Mouse (Mus musculus): ENCODE measurements at regions not wholly inside any gene's neighbourhood (a gene's known extent, or its start where the extent isn't known, plus 50 kb on each side); places are given as distances from the start of the nearest gene placed in this dataset.

- 66% methylated on average over 7 of the region's 7 CpGs for WGBS (ENCODE audit: insufficient replicate concordance)
- DNase-seq (no peak), ATAC-seq (no peak)
- no peak for TF ChIP-seq CTCF (IDR thresholded peaks at IDR 0.05; ENCODE audit: low read depth)
- no peak for TF ChIP-seq EP300 (IDR thresholded peaks at IDR 0.05; ENCODE audit: low read depth)
- Histone ChIP-seq H3K4me1 (ENCODE audit: insufficient read depth) (no peaks in the 10 kb centered on the region), H3K27me3 (ENCODE audit: insufficient read depth, low read length) (no peaks in the 10 kb centered on the region), H3K4me3 (ENCODE audit: low read depth, low read length) (no peak overlapping the region), H3K9me3 (ENCODE audit: low read length) (no peaks in the 10 kb centered on the region), H3K36me3 (replicated peaks; ENCODE audit: insufficient read depth, low read length) (no peaks in the 10 kb centered on the region), H3K27ac (ENCODE audit: low read depth) (no peak overlapping the region), H3K4me2 (ENCODE audit: low read depth, low read length) (no peak overlapping the region), H3K9ac (replicated peaks) (no peak overlapping the region)
Observed at GRCm38 (mm10) chr3:105375820-105376219, 76.3 kb upstream of the Kcnd3 start.

DNA sequence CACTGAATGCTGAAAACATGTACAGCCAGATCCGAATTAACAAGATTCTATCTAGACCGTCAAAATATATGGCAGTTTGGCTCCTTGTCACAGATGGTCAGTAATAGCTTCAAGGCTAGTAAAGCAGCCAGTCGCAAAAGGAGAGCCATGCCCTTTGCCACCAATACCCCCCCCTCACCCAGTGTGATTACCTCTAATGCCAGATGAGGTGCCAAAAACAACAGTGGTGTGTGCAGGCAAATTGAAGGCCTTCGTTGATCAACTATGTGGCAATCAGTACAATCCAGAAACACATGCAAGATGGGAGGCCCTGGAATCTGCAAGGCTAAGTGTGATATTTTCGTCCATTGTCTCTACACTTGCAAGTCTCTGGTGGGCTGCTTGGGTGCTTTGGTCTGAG is 75.8 kb upstream of the Kcnd3 start:
- TF ChIP-seq CTCF (IDR thresholded peaks at IDR 0.05; ENCODE audit: low read depth): no peak
- no peak for TF ChIP-seq EP300 (IDR thresholded peaks at IDR 0.05; ENCODE audit: low read depth)
- Histone ChIP-seq H3K27me3 (ENCODE audit: insufficient read depth, low read length) (no peaks in the 10 kb centered on the region), H3K27ac (ENCODE audit: low read depth) (no peak overlapping the region), H3K4me1 (ENCODE audit: insufficient read depth) (no peaks in the 10 kb centered on the region), H3K36me3 (replicated peaks; ENCODE audit: insufficient read depth, low read length) (no peaks in the 10 kb centered on the region), H3K9me3 (ENCODE audit: low read length) (no peaks in the 10 kb centered on the region), H3K4me3 (ENCODE audit: low read depth, low read length) (no peak overlapping the region), H3K9ac (replicated peaks) (no peak overlapping the region), H3K4me2 (ENCODE audit: low read depth, low read length) (no peak overlapping the region)
- ATAC-seq: no peak
- WGBS (ENCODE audit: insufficient replicate concordance): 73% methylated on average over 5 of the region's 5 CpGs
- no peak for DNase-seq

DNA sequence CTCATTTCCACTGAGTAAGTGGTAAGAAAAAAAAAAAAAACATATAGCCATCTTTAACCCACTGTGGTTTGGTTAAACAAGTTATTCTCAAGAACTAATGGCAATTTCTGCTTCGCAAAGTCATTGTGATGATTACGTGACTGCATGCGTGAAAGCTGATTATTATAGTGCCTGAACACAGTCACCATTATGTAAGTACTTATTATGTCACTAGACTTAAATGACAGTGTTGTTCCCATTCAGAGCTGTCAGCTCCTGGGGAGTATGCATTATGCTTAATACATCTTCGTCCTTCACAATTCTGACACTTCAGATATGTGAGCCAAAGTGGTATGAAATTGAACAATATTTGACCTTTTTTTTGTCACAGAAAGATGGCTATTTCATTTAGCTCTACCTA is 71.3 kb upstream of the Kcnd3 start:
- no peak for ATAC-seq
- no peak overlapping the region for H3K4me3 ChIP-seq (ENCODE audit: low read depth, low read length)
- DNase-seq: no peak
- H3K27me3 ChIP-seq (ENCODE audit: insufficient read depth, low read length): no peaks in the 10 kb centered on the region
- H3K4me2 ChIP-seq (ENCODE audit: low read depth, low read length): no peak overlapping the region
- TF ChIP-seq CTCF (IDR thresholded peaks at IDR 0.05; ENCODE audit: low read depth) (no peak), EP300 (IDR thresholded peaks at IDR 0.05; ENCODE audit: low read depth) (no peak)
- no peak overlapping the region for H3K27ac ChIP-seq (ENCODE audit: low read depth)
- H3K36me3 ChIP-seq (replicated peaks; ENCODE audit: insufficient read depth, low read length): no peaks in the 10 kb centered on the region
- no peaks in the 10 kb centered on the region for H3K4me1 ChIP-seq (ENCODE audit: insufficient read depth)
- no peaks in the 10 kb centered on the region for H3K9me3 ChIP-seq (ENCODE audit: low read length)
- 83% methylated on average over 4 of the region's 4 CpGs for WGBS (ENCODE audit: insufficient replicate concordance)
- no peak overlapping the region for H3K9ac ChIP-seq (replicated peaks)

GRCm38 (mm10) chr3:105392611-105393514 is 59.3 kb upstream of the Kcnd3 start:
- H3K4me3 ChIP-seq (ENCODE audit: low read depth, low read length): no peak overlapping the region
- TF ChIP-seq CTCF (IDR thresholded peaks at IDR 0.05; ENCODE audit: low read depth): no peak
- no peak for TF ChIP-seq EP300 (IDR thresholded peaks at IDR 0.05; ENCODE audit: low read depth)
- no peak overlapping the region for H3K27ac ChIP-seq (ENCODE audit: low read depth)
- H3K4me2 ChIP-seq (ENCODE audit: low read depth, low read length): no peak overlapping the region
- no peaks in the 10 kb centered on the region for H3K36me3 ChIP-seq (replicated peaks; ENCODE audit: insufficient read depth, low read length)
- no peaks in the 10 kb centered on the region for H3K27me3 ChIP-seq (ENCODE audit: insufficient read depth, low read length)
- WGBS (ENCODE audit: insufficient replicate concordance): 47% methylated on average over 8 of the region's 8 CpGs
- no peak overlapping the region for H3K9ac ChIP-seq (replicated peaks)
- H3K9me3 ChIP-seq (ENCODE audit: low read length): no peaks in the 10 kb centered on the region
- DNase-seq (peak; percentile 20), ATAC-seq (no peak)
- H3K4me1 ChIP-seq (ENCODE audit: insufficient read depth): no peaks in the 10 kb centered on the region

All from liver, postnatal 0 days (tissue).